Mouse (Mus musculus): ENCODE data around the gene Ndufa3.

DNA sequence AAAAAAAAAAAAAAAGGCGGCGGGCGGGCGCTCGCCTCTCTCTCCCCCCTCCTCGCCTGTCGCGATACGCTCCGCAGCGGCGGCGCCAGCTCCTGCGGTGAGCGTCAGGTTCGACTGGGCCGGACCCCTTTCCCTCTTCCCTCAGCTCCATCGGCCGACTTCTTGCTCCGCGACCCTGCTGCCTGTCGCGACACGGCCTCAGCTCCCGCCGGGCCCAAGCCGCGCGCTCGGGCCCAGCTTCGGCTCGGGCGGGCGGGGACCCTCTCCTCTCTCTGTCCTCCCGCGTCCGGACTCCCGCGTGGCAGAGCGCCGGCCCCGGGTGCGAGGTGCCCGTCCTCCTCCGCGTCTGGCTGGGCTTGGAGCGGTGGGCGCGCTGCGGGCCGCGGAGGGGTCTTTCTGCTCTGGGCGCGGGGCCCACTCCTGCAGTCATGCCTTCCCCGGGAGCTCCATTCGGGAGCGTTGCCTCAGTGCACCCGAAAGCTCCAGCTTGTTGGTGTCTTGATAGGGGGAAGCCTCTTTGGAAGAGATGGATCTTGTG is 28.4 kb downstream of the Ndufa3 start:
- no peak for TF ChIP-seq CTCF (IDR thresholded peaks at IDR 0.05; ENCODE audit: borderline replicate concordance, extremely low read depth, insufficient read depth, insufficient read length)
- no peak for TF ChIP-seq POLR2A (IDR thresholded peaks at IDR 0.05; ENCODE audit: borderline replicate concordance, extremely low read depth, insufficient read depth, insufficient read length, poor library complexity, severe bottlenecking)

All from brain, embryonic 14.5 days (tissue).